8 mouse cellular contexts compared by ENCODE assay signal in genomic region chr19:47292451-47292951, GRCm38 (mm10).
DNase-seq lines count a peak whose midpoint lies in the region; ATAC-seq and TF ChIP-seq lines count a peak whose summit lies in the region.

No protein-coding gene starts in this region.

- peaks cover 14% of the 10 kb centered on the region; the same call in 1 of the 2 replicates for H3K4me1 ChIP-seq in lung, postnatal 0 days (ENCODE audit: insufficient read depth, low read depth, low read length)
- H3K4me1 ChIP-seq in stomach, embryonic 14.5 days (ENCODE audit: control insufficient read depth, insufficient read depth, low read length) = peaks cover 25% of the 10 kb centered on the region

- no peak for TF ChIP-seq CTCF in lung, postnatal 0 days (IDR thresholded peaks at IDR 0.05)

- 48% methylated on average over 7 of the region's 7 CpGs for WGBS in lung, postnatal 0 days
- 56% methylated on average over 7 of the region's 7 CpGs for WGBS in stomach, embryonic 14.5 days

- H3K9ac ChIP-seq in lung, postnatal 0 days (replicated peaks; ENCODE audit: low read depth) = no peak overlapping the region
- H3K9ac ChIP-seq in stomach, embryonic 14.5 days (replicated peaks; ENCODE audit: low read depth, low read length) = no peak overlapping the region

- ATAC-seq in lung, postnatal 0 days = peak; percentile 48
- ATAC-seq in stomach, embryonic 14.5 days (ENCODE audit: insufficient number of reproducible peaks, insufficient read depth, low FRiP score, low read depth) = no peak

- TF ChIP-seq EP300 in lung, postnatal 0 days (IDR thresholded peaks at IDR 0.05) = no peak

- no peaks in the 10 kb centered on the region for H3K9me3 ChIP-seq in lung, postnatal 0 days (ENCODE audit: low read length)
- H3K9me3 ChIP-seq in stomach, embryonic 14.5 days (ENCODE audit: control insufficient read depth, low read depth, low read length) = no peaks in the 10 kb centered on the region

- no peaks in the 10 kb centered on the region for H3K36me3 ChIP-seq in lung, postnatal 0 days (ENCODE audit: insufficient read depth, low read length)
- H3K36me3 ChIP-seq in stomach, embryonic 14.5 days (ENCODE audit: control insufficient read depth, insufficient read depth, low read length) = peaks cover 17% of the 10 kb centered on the region; the same call in 1 of the 2 replicates

- DNase-seq in lung, postnatal 0 days (ENCODE audit: low spot score) = peak; percentile 48
- no peak for DNase-seq in lung, adult 18-20 months
- DNase-seq in cerebellum, postnatal 36 days = peak; percentile 78 to 79
- peak; percentile 68 for DNase-seq in heart, postnatal 25 days (ENCODE audit: low spot score)
- DNase-seq in ovary, postnatal 36 days (ENCODE audit: low spot score) = no peak
- no peak for DNase-seq in ovary, adult 18-20 months (ENCODE audit: low spot score)
- no peak for DNase-seq in thymus, postnatal 0 days (ENCODE audit: low spot score)

- 0 out of 2 replicates have a peak overlapping the region, but pooled peaks have one; percentile 58 for H3K27ac ChIP-seq in lung, postnatal 0 days (ENCODE audit: low read length)
- H3K27ac ChIP-seq in stomach, embryonic 14.5 days (ENCODE audit: low read length) = peak overlapping the region; percentile 59; the same call in 1 of the 2 replicates

- intact Hi-C loops in heart, postnatal 25 days (cut with DNase I) = no loop called here

- H3K4me2 ChIP-seq in lung, postnatal 0 days (replicated peaks; ENCODE audit: low read depth, low read length) = no peak overlapping the region
- no peak overlapping the region for H3K4me2 ChIP-seq in stomach, embryonic 14.5 days (replicated peaks; ENCODE audit: low read depth, low read length)

- no peak overlapping the region for H3K4me3 ChIP-seq in lung, postnatal 0 days (ENCODE audit: low read depth, low read length)
- H3K4me3 ChIP-seq in stomach, embryonic 14.5 days (ENCODE audit: low read depth, low read length) = no peak overlapping the region

- no peaks in the 10 kb centered on the region for H3K27me3 ChIP-seq in lung, postnatal 0 days (replicated peaks; ENCODE audit: insufficient read depth, low read length)
- H3K27me3 ChIP-seq in stomach, embryonic 14.5 days (ENCODE audit: control insufficient read depth, insufficient read depth, low read length) = no peaks in the 10 kb centered on the region

Comparison
In these comparisons a context has a peak if more than half of its experiments do, and no peak if none do; other contexts are left out.
1. DNase-seq: peak in lung, postnatal 0 days (single experiment), cerebellum, postnatal 36 days (2 of 2) and heart, postnatal 25 days (single experiment); none in lung, adult 18-20 months (0 of 2), ovary, postnatal 36 days (single experiment), ovary, adult 18-20 months (single experiment) and thymus, postnatal 0 days (single experiment).